Mouse (Mus musculus): Measurements from ENCODE around the gene Vmn1r175. TPM values are rescaled to one million over a fixed set of nuclear protein-coding genes. Genes with fewer than 3 reads are reported as not detected.
"Not testable (repeated sequence)": the region's sequence is repeated elsewhere in the genome, so short reads cannot be mapped to it uniquely, and the experiment has no call there.

Vmn1r175 gene
- not detected in 2 replicates for polyA plus RNA-seq (2015; fragmentation: Nextera tagmentation; extraction: Ambion mirVana)

- H3K4me2 ChIP-seq; ATAC-seq (ENCODE audit: insufficient number of reproducible peaks, insufficient read depth, low FRiP score, low TSS enrichment, low read depth); H3K36me3 ChIP-seq; H3K4me1 ChIP-seq; H3K9ac ChIP-seq; H3K4me3 ChIP-seq; H3K27me3 ChIP-seq; H3K9me3 ChIP-seq; H3K27ac ChIP-seq: not testable (repeated sequence)
Measured at GRCm38 (mm10) chr7:23810543-23810942, at the start of gene Vmn1r175. Gene Vmn1r175, minus strand, starts transcription at chr7:23810643.

GRCm38 (mm10) chr7:23837272-23837671 lies 26.8 kb upstream of the Vmn1r175 start, which contains the start of gene Vmn1r176:
Gene Vmn1r176, minus strand, starts transcription at chr7:23837372.
- ATAC-seq (ENCODE audit: insufficient number of reproducible peaks, insufficient read depth, low FRiP score, low TSS enrichment, low read depth); H3K4me2 ChIP-seq; H3K4me1 ChIP-seq; H3K27ac ChIP-seq; H3K27me3 ChIP-seq; H3K36me3 ChIP-seq; H3K9ac ChIP-seq; H3K9me3 ChIP-seq; H3K4me3 ChIP-seq: not testable (repeated sequence)
- no CpG with 5 or more reads among the region's 1 CpGs for WGBS

- H3K4me1 ChIP-seq, result no peaks in the 10 kb centered on the region
- no peak for ATAC-seq (ENCODE audit: insufficient number of reproducible peaks, insufficient read depth, low FRiP score, low TSS enrichment, low read depth)
- H3K36me3 ChIP-seq, result no peaks in the 10 kb centered on the region
- no peak overlapping the region for H3K4me3 ChIP-seq
- no peak overlapping the region for H3K4me2 ChIP-seq
- WGBS, result 72% methylated on average over 6 of the region's 6 CpGs
- no peak overlapping the region for H3K27ac ChIP-seq
- H3K27me3 ChIP-seq, result no peaks in the 10 kb centered on the region
- no peak overlapping the region for H3K9ac ChIP-seq
- peaks cover 23% of the 10 kb centered on the region for H3K9me3 ChIP-seq
Measured at GRCm38 (mm10) chr7:23784526-23784925, 25.9 kb downstream of the Vmn1r175 start.

Other genes with a start within 250 kb of the Vmn1r175 start
- gene Vmn1r169, start 235.1 kb downstream of the Vmn1r175 start, polyA plus RNA-seq (2015; fragmentation: Nextera tagmentation; extraction: Ambion mirVana), result not detected in 2 replicates
- gene Vmn1r170, start 204.5 kb downstream of the Vmn1r175 start, polyA plus RNA-seq (2015; fragmentation: Nextera tagmentation; extraction: Ambion mirVana), result not detected in 2 replicates
- not detected in 2 replicates for gene Vmn1r171, start 179.9 kb downstream of the Vmn1r175 start, polyA plus RNA-seq (2015; fragmentation: Nextera tagmentation; extraction: Ambion mirVana)
- not detected in 2 replicates for gene Vmn1r172, start 152.3 kb downstream of the Vmn1r175 start, polyA plus RNA-seq (2015; fragmentation: Nextera tagmentation; extraction: Ambion mirVana)
- not detected in 2 replicates for gene Vmn1r173, start 109.9 kb downstream of the Vmn1r175 start, polyA plus RNA-seq (2015; fragmentation: Nextera tagmentation; extraction: Ambion mirVana)
- not detected in 2 replicates for gene Vmn1r174, start 58.4 kb downstream of the Vmn1r175 start, polyA plus RNA-seq (2015; fragmentation: Nextera tagmentation; extraction: Ambion mirVana)
- gene Vmn1r176, start 26.7 kb upstream of the Vmn1r175 start, polyA plus RNA-seq (2015; fragmentation: Nextera tagmentation; extraction: Ambion mirVana), result not detected in 2 replicates
- gene Vmn1r177, start 55.8 kb upstream of the Vmn1r175 start, polyA plus RNA-seq (2015; fragmentation: Nextera tagmentation; extraction: Ambion mirVana), result not detected in 2 replicates
- gene Vmn1r178, start 81.4 kb upstream of the Vmn1r175 start, polyA plus RNA-seq (2015; fragmentation: Nextera tagmentation; extraction: Ambion mirVana), result not detected in 2 replicates
- gene Vmn1r179, start 116.3 kb upstream of the Vmn1r175 start, polyA plus RNA-seq (2015; fragmentation: Nextera tagmentation; extraction: Ambion mirVana), result not detected in 2 replicates
- not detected in 2 replicates for gene Vmn1r180, start 140.0 kb upstream of the Vmn1r175 start, polyA plus RNA-seq (2015; fragmentation: Nextera tagmentation; extraction: Ambion mirVana)
- gene Vmn1r181, start 164.0 kb upstream of the Vmn1r175 start, polyA plus RNA-seq (2015; fragmentation: Nextera tagmentation; extraction: Ambion mirVana), result not detected in 2 replicates
- gene V1rd19, start 191.0 kb upstream of the Vmn1r175 start, polyA plus RNA-seq (2015; fragmentation: Nextera tagmentation; extraction: Ambion mirVana), result not detected in 2 replicates
- not detected in 2 replicates for gene Vmn1r183, start 242.6 kb upstream of the Vmn1r175 start, polyA plus RNA-seq (2015; fragmentation: Nextera tagmentation; extraction: Ambion mirVana)